Mouse (Mus musculus) kidney, postnatal 25 days (tissue): ENCODE results near the gene Gm49387.
"Not testable (repeated sequence)": the region's sequence is repeated elsewhere in the genome, so short reads cannot be mapped to it uniquely, and the experiment has no call there.

Source experiments
- DNase-seq, 2 experiments: peaks; one replicate each; pipeline ENCODE4 v3.0.0; 2021; ENCODE audit warnings: mixed read lengths in 2 of 2

Gm49387 gene

GRCm38 (mm10) chr14:31630677-31631076, 10.0 kb downstream of the Gm49387 start:
- DNase-seq = no peak

DNA sequence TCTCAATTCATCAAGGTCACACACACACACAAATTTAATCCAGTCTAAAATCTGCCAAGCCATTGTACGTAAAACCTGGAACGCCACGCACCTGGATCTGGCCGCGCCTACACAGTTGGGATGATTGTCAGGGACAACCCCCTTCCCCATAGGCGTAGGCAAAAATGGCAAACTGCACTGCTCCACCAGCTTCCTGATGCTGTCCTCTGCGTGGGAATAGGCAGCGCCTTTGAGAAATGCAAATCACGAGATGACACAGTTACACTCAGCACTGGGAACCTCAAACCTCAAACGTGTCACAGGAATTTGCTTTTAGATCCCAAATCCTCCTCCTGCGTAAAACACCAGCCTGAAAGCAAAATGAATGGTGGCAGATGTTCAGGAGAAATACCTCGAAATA, 17.9 kb downstream of the Gm49387 start:
- no peak for DNase-seq

DNA sequence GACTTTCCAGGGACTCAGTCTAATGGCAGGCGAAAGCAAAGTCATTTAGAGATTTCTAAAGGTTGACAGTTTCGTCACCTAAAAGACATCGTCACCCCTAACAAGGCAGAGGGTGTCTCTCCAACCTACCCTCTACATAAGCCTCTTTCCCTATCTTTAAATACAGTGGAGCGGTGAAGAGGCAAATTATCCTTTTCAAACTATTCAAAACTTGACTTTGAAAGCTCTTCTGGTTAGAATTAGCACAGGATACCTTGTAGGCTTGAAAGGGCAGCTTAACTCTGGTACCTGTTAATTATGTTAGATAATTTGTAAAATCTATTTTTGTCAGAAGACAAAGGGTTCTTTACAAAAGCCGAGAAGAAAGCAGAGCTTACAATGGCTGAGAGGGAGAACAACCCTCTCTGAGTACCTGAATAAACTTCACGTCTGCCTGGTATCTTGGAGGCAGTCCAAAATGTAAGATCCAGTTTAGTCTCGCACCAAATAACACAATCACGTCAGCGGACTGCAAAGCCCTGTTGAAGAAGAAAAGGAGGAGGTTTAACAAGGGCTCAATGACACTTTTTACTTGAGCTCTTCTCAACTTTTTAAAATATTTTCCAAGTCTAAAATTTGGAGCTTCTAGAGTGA, 20.0 kb downstream of the Gm49387 start:
- DNase-seq = no peak

GRCm38 (mm10) chr14:31617997-31618396, 22.7 kb downstream of the Gm49387 start:
- DNase-seq = no peak

GRCm38 (mm10) chr14:31617204-31617603, 23.5 kb downstream of the Gm49387 start:
- no peak for DNase-seq

DNA sequence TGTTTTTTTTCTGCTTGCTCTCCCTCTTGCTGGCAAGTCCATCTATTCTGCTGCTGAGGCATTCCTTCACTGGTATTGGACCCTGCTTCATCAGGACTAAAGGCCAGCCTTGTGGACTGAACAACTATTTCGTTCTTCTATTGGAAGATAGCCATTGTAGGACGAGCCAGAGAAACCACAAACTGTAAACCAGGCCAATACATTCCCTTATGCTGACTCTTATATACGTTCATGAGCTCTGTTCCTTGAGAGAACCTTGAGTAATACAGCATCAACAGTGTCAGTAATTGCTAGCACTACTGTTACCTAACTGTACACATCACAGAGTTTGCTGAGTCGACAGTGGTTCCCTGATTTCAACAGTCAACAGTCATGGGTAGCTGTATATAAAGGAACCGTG, 27.0 kb downstream of the Gm49387 start:
- no peak for DNase-seq

DNA sequence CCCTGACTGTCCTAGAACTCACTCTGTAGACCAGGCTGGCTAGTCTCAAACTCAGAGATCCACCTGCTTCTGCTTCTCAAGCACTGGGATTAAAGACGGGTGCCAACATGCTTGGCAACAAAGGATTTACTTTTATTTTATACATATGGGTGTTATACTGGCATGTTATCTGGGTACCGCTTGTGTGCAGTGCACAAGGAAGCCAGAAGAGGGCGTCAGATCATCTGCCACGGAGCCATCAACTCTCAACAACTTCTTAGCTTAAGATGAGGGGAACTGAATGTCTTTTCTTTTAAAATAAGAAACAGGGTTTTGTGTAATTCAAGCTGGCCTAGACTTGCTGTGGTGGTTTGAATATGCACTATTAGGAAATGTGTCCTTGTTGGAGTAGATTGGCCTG, 28.7 kb downstream of the Gm49387 start:
- no peak for DNase-seq

- peak in 1 of 2 experiments; percentile 20 for DNase-seq
Measured at GRCm38 (mm10) chr14:31605514-31605913, 35.2 kb downstream of the Gm49387 start.

DNA sequence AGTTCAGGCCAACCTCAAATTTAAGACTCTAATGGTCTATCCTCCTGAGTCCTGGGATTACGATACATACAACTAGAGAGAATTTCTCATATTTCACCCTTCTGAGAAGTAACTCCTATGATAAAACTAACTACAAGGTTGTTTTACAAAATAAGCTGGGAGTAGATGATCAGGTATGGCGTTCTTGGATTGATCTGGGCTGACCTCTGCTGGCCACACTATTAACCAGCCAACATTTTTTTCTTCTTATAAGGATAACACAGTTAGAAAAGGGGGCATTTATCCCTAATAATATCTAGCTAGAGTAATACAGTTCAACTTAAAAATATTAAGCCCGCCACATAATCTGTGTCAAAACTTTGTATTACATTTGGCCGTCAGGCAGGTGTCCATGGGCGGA, 35.8 kb downstream of the Gm49387 start:
- DNase-seq = peak in 1 of 2 experiments; percentile 53

- not testable (repeated sequence) for DNase-seq
Measured at GRCm38 (mm10) chr14:31602616-31602979, 38.1 kb downstream of the Gm49387 start.

GRCm38 (mm10) chr14:31601908-31602615, 38.6 kb downstream of the Gm49387 start:
- DNase-seq = no peak

GRCm38 (mm10) chr14:31597446-31597845, 43.2 kb downstream of the Gm49387 start:
- no peak for DNase-seq

DNA sequence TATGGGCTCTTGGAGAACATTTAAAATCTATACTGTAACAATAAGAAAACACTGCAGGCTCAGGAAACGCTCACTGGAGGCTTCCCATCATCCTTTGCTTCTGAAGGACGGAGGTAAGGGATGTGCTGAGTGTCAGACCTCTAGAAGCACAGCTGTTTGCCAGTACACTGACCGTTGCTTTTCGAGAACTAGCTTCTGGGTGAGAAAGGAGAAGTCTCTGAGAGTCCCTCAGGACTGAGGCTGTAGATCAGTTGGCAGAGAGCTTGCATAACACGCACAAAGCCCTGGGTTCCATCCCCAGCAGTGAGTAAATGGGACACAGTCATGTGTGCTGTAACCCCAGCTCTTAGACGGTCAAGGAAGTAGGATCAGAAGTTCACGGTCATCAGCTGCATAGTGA, 44.3 kb downstream of the Gm49387 start:
- DNase-seq = no peak

- peak; percentile 49 to 85 for DNase-seq
Measured at GRCm38 (mm10) chr14:31594693-31595092, 46.0 kb downstream of the Gm49387 start.

- no peak for DNase-seq
Measured at GRCm38 (mm10) chr14:31593036-31593435, 47.6 kb downstream of the Gm49387 start.

GRCm38 (mm10) chr14:31591243-31591642, 49.4 kb downstream of the Gm49387 start, which contains the start of gene Colq:
Colq (minus strand) TSS chr14:31591343.
- DNase-seq = no peak

- peak in 1 of 2 experiments; percentile 49 for DNase-seq
Measured at GRCm38 (mm10) chr14:31586451-31586850, 54.2 kb downstream of the Gm49387 start.

DNA sequence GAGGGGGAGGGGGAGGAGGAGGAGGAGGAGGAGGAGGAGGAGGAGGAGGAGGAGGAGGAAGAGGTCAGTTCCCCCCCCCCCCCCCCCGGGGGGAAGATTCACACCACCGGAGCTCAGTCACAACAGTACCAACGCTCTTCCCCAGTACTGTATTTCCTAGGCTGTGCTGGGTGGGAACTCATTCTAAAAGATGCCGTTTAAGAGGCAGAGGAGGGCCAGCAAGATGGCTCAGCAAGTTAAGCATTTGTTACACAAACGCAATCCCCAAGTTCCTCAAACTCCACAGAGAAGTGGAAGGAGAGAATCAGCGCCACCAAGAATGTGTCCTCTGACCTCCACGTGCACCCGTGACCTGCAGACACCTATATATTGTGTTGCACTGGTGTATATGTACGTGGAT, 57.6 kb downstream of the Gm49387 start:
- no peak for DNase-seq

DNA sequence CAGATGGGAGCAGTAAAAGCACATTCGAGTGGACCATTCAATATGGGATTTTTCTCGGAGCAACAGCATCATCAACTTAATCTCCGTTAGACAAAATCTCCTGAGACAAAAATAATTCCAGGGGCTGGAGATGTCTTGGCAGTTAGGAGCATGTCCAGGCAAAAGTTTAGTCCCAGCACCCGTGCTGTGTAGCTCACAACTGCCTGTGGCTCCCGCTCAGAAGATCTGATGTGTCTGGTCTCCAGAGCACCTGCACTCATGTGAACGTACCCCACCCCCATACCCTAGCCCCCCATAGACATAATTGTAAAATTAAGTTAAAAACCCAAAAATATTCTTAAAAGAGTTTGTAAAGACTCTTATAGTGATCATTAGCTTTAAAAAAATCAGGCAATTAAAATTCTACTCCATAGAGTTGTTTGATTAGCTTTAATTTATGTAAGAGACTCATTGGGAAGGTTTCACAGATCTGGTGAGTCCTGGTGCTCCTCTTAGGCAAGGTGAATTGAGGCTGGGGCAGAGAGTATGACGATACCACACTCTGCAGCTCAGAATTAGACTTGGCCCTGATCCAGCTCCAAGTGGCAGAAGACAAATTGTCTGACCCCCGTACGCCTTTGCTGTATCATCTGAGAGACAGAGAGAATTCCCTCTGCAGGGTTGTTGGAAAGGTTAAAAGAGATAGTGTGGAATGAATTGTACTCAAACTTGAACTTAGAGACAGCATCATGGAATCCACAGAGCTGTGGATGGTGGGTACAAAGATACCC, 62.5 kb downstream of the Gm49387 start:
- DNase-seq = no peak

GRCm38 (mm10) chr14:31576846-31577697, 63.6 kb downstream of the Gm49387 start:
- no peak for DNase-seq

DNA sequence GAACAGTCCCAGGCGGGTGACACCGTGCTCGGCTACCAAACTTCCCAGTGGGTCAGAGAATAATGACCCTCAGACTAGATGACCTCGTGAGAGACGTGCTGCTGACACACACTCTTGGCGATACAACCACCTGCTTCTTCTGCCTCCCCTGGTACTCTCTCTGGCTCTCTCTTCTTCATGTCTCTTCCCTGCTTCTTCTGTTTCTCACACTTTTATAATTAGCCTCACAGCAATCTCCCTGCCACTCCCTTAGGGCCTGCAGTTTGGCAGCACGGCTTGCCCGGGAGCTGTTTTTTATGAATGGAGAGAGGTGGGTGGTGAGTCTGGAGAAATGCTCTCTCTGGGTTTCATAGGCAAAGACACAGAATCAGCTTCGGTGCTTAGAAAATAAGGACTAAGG, 64.8 kb downstream of the Gm49387 start:
- DNase-seq = no peak

DNA sequence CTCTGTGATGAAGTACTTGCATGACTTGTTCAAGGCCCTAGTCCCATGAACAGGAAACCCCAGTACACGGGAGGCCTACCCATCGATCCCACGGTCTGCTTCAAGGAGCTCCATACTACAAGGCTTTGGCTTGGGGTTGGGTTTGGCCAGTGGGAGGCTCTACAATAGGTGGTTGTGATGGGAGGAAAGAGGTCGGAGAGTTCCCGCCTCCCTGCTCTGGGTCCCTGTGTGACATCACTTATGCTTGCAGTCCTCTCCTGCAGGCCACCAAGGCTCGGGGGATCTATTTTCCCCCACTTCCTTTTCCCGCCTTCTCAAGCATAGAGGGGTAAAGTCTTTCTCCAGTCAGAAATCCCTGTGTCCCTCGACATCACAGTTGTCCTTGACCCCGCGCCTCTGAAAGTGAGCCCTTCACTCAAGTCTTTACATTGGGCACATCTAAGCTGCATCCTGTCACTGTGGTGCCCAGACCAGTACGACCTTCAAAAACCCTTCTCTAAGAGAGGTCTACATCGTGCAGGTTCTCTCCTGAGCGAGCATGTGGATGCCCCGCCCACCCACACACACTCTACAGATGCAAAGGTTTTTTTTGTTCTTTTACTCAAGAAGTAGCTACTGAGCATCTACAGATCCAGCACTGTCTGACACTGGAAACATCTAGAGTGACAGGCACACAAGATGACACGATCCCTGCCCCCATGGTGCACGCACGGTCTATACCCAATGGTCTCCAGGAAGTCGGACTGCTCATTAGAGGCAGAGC, 65.6 kb downstream of the Gm49387 start:
- DNase-seq = no peak
